In genomic region chr17:86366919-86367318, GRCm38 (mm10) we compare ENCODE assay signal across 14 mouse cellular contexts.
DNase-seq lines count a peak whose midpoint lies in the region; ATAC-seq and TF ChIP-seq lines count a peak whose summit lies in the region.
"Had no signal": no experiment of that assay in that cellular context is flagged by ENCODE, and none has a peak within 500 bp of the region (broad histone marks: within the 10 kb centered on the region; RNA-seq: fewer than 3 reads in every experiment).

No protein-coding gene starts in this region.

- no peaks in the 10 kb centered on the region for H3K36me3 ChIP-seq in midbrain, postnatal 0 days (ENCODE audit: insufficient read depth, low read length)
- no peaks in the 10 kb centered on the region for H3K36me3 ChIP-seq in midbrain, embryonic 11.5 days (ENCODE audit: control insufficient read depth, insufficient read depth, low read length)
- no peaks in the 10 kb centered on the region for H3K36me3 ChIP-seq in heart, embryonic 13.5 days
- no peaks in the 10 kb centered on the region for H3K36me3 ChIP-seq in intestine, postnatal 0 days (ENCODE audit: control insufficient read depth, insufficient read depth)
- H3K36me3 ChIP-seq: hindbrain, embryonic 13.5 days; liver, embryonic 15.5 days had no signal

- no peaks in the 10 kb centered on the region for H3K9me3 ChIP-seq in midbrain, postnatal 0 days (ENCODE audit: low read length)
- H3K9me3 ChIP-seq in midbrain, embryonic 11.5 days (ENCODE audit: control insufficient read depth, low read length): no peaks in the 10 kb centered on the region
- H3K9me3 ChIP-seq in heart, embryonic 13.5 days: no peaks in the 10 kb centered on the region
- H3K9me3 ChIP-seq in intestine, postnatal 0 days (ENCODE audit: control insufficient read depth): no peaks in the 10 kb centered on the region
- H3K9me3 ChIP-seq: hindbrain, embryonic 13.5 days; liver, embryonic 15.5 days had no signal

- 0 out of 2 replicates have a peak, but pooled peaks have one; percentile 6 for ATAC-seq in midbrain, postnatal 0 days (ENCODE audit: low FRiP score)
- ATAC-seq in midbrain, embryonic 11.5 days (ENCODE audit: low FRiP score): no peak
- ATAC-seq in heart, embryonic 13.5 days (ENCODE audit: extremely low read depth, insufficient number of reproducible peaks, low FRiP score, low TSS enrichment): no peak
- ATAC-seq in intestine, postnatal 0 days: no peak

- no peak for TF ChIP-seq CTCF in gastrocnemius, adult 2 months (IDR thresholded peaks at IDR 0.05)
- TF ChIP-seq CTCF in midbrain, postnatal 0 days (IDR thresholded peaks at IDR 0.05): no peak
- TF ChIP-seq CTCF in olfactory bulb, adult 2 months (IDR thresholded peaks at IDR 0.05; ENCODE audit: insufficient read depth, low read depth, low read length): no peak
- no peak for TF ChIP-seq CTCF in intestine, postnatal 0 days (IDR thresholded peaks at IDR 0.05; ENCODE audit: low read depth)

- no peak overlapping the region for H3K4me3 ChIP-seq in gastrocnemius, adult 2 months
- no peak overlapping the region for H3K4me3 ChIP-seq in midbrain, postnatal 0 days (ENCODE audit: low read depth, low read length)
- H3K4me3 ChIP-seq in midbrain, embryonic 11.5 days (ENCODE audit: low read depth, low read length): no peak overlapping the region
- H3K4me3 ChIP-seq in heart, embryonic 13.5 days: no peak overlapping the region
- no peak overlapping the region for H3K4me3 ChIP-seq in olfactory bulb, adult 2 months (ENCODE audit: insufficient read depth, low read depth, low read length)
- H3K4me3 ChIP-seq in intestine, postnatal 0 days (ENCODE audit: low read depth, low read length): no peak overlapping the region
- H3K4me3 ChIP-seq: hindbrain, embryonic 13.5 days; liver, embryonic 15.5 days had no signal

- peaks cover 12% of the 10 kb centered on the region; the same call in 1 of the 2 replicates for H3K4me1 ChIP-seq in midbrain, postnatal 0 days (ENCODE audit: insufficient read depth, low read length)
- H3K4me1 ChIP-seq in midbrain, embryonic 11.5 days (ENCODE audit: control insufficient read depth, insufficient read depth, low read length): peaks cover 8% of the 10 kb centered on the region
- H3K4me1 ChIP-seq in heart, embryonic 13.5 days: peaks cover 70% of the 10 kb centered on the region
- peaks cover 37% of the 10 kb centered on the region for H3K4me1 ChIP-seq in olfactory bulb, adult 2 months (ENCODE audit: control insufficient read depth, insufficient read depth, low read length)
- H3K4me1 ChIP-seq in intestine, postnatal 0 days (replicated peaks; ENCODE audit: control insufficient read depth, insufficient read depth, low read length): no peaks in the 10 kb centered on the region; the same call in 1 of the 2 replicates
- H3K4me1 ChIP-seq: liver, embryonic 15.5 days had no signal

- H3K9ac ChIP-seq in midbrain, postnatal 0 days (replicated peaks; ENCODE audit: low read length, poor library complexity, severe bottlenecking): no peak overlapping the region; the same call in 1 of the 2 replicates
- H3K9ac ChIP-seq in midbrain, embryonic 11.5 days (ENCODE audit: low read length): no peak overlapping the region
- H3K9ac ChIP-seq in heart, embryonic 13.5 days: peak overlapping the region; percentile 60
- no peak overlapping the region for H3K9ac ChIP-seq in intestine, postnatal 0 days (ENCODE audit: low read depth, low read length)
- H3K9ac ChIP-seq: hindbrain, embryonic 13.5 days; liver, embryonic 15.5 days had no signal

- DNase-seq in gastrocnemius, adult 2 months: peak; percentile 44
- no peak for DNase-seq in gastrocnemius, postnatal 10 days
- no peak for DNase-seq in midbrain, postnatal 0 days (ENCODE audit: low spot score)
- DNase-seq in midbrain, embryonic 11.5 days (ENCODE audit: low spot score, missing footprints): no peak
- no peak for DNase-seq in liver
- DNase-seq: adrenal gland, postnatal 14 days; spleen, adult 18-20 months; thymus, adult 18-20 months had no signal

- intact Hi-C loops in gastrocnemius, adult 2 months (cut with DNase I): no loop called here

- no peak overlapping the region for H3K27ac ChIP-seq in gastrocnemius, adult 2 months
- H3K27ac ChIP-seq in midbrain, postnatal 0 days (ENCODE audit: low read depth, low read length): no peak overlapping the region
- H3K27ac ChIP-seq in midbrain, embryonic 11.5 days (ENCODE audit: low read depth, low read length): no peak overlapping the region
- peak overlapping the region; percentile 77 for H3K27ac ChIP-seq in heart, embryonic 13.5 days (replicated peaks)
- 0 out of 2 replicates have a peak overlapping the region, but pooled peaks have one; percentile 3 for H3K27ac ChIP-seq in olfactory bulb, adult 2 months (ENCODE audit: insufficient read depth, low read depth, low read length)
- no peak overlapping the region for H3K27ac ChIP-seq in intestine, postnatal 0 days (ENCODE audit: low read depth, low read length)
- H3K27ac ChIP-seq: liver, embryonic 15.5 days had no signal

- H3K4me2 ChIP-seq in midbrain, postnatal 0 days (ENCODE audit: low read depth, low read length, poor library complexity, severe bottlenecking): no peak overlapping the region
- H3K4me2 ChIP-seq in midbrain, embryonic 11.5 days: no peak overlapping the region
- H3K4me2 ChIP-seq in heart, embryonic 13.5 days: peak overlapping the region; percentile 58
- H3K4me2 ChIP-seq in intestine, postnatal 0 days (replicated peaks; ENCODE audit: low read depth): no peak overlapping the region
- H3K4me2 ChIP-seq: hindbrain, embryonic 13.5 days; liver, embryonic 15.5 days had no signal

- WGBS in midbrain, postnatal 0 days: 47% methylated on average over 10 of the region's 10 CpGs
- WGBS in midbrain, embryonic 11.5 days: 85% methylated on average over 10 of the region's 10 CpGs
- 49% methylated on average over 10 of the region's 10 CpGs for WGBS in heart, embryonic 13.5 days
- 12% methylated on average over 10 of the region's 10 CpGs for WGBS in olfactory bulb, adult 2 months
- WGBS in intestine, postnatal 0 days: 77% methylated on average over 10 of the region's 10 CpGs

- no peaks in the 10 kb centered on the region for H3K27me3 ChIP-seq in midbrain, postnatal 0 days (ENCODE audit: insufficient read depth, low read length)
- H3K27me3 ChIP-seq in midbrain, embryonic 11.5 days (ENCODE audit: control insufficient read depth, insufficient read depth, low read length): no peaks in the 10 kb centered on the region
- no peaks in the 10 kb centered on the region for H3K27me3 ChIP-seq in heart, embryonic 13.5 days (replicated peaks)
- no peaks in the 10 kb centered on the region for H3K27me3 ChIP-seq in intestine, postnatal 0 days (replicated peaks; ENCODE audit: control insufficient read depth, insufficient read depth, low read length)
- H3K27me3 ChIP-seq: CH12.LX; hindbrain, embryonic 13.5 days; liver, embryonic 15.5 days had no signal

- no peak for TF ChIP-seq POLR2A in olfactory bulb, adult 2 months (IDR thresholded peaks at IDR 0.05; ENCODE audit: insufficient read depth, low read depth, low read length)

Comparison
In these comparisons a context has a peak if more than half of its experiments do, and no peak if none do; other contexts are left out.
1. H3K27ac ChIP-seq: peak in heart, embryonic 13.5 days (single experiment) and olfactory bulb, adult 2 months (single experiment); none in gastrocnemius, adult 2 months (single experiment), midbrain, postnatal 0 days (single experiment), midbrain, embryonic 11.5 days (single experiment) and intestine, postnatal 0 days (single experiment).